Mouse (Mus musculus): ENCODE measurements around the gene Nova1.

The Nova1 gene

GRCm38 (mm10) chr12:46818856-46819347 lies at the start of gene Nova1:
Nova1 (minus strand) TSS chr12:46818929.
- CTCF ChIA-PET, result no interaction called here

- CTCF ChIA-PET, result no interaction called here
These were observed 756 bp upstream of the Nova1 start for GRCm38 (mm10) chr12:46819348-46820022.

- CTCF ChIA-PET, result no interaction called here
These were observed 491 bp downstream of the Nova1 start for GRCm38 (mm10) chr12:46818021-46818855.

- CTCF ChIA-PET, result no interaction called here
These were observed 1.4 kb downstream of the Nova1 start for GRCm38 (mm10) chr12:46817211-46817803.

- CTCF ChIA-PET, result no interaction called here
These were observed 2.4 kb downstream of the Nova1 start for GRCm38 (mm10) chr12:46816291-46816690.

- CTCF ChIA-PET, result no interaction called here
These were observed 3.0 kb downstream of the Nova1 start for GRCm38 (mm10) chr12:46815697-46816096.

GRCm38 (mm10) chr12:46814820-46815219 lies 3.9 kb downstream of the Nova1 start:
- CTCF ChIA-PET, result no interaction called here

- CTCF ChIA-PET, result no interaction called here
These were observed 17.4 kb downstream of the Nova1 start for GRCm38 (mm10) chr12:46801311-46801710.

- CTCF ChIA-PET, result no interaction called here
These were observed 36.1 kb downstream of the Nova1 start for GRCm38 (mm10) chr12:46782301-46783280.

GRCm38 (mm10) chr12:46781481-46781880 lies 37.2 kb downstream of the Nova1 start:
- CTCF ChIA-PET, result no interaction called here

- CTCF ChIA-PET, result no interaction called here
These were observed 37.7 kb downstream of the Nova1 start for GRCm38 (mm10) chr12:46780983-46781382.

GRCm38 (mm10) chr12:46759450-46759849 lies 59.3 kb downstream of the Nova1 start:
- CTCF ChIA-PET, result no interaction called here

GRCm38 (mm10) chr12:46754325-46754848 lies 64.3 kb downstream of the Nova1 start:
- CTCF ChIA-PET, result no interaction called here

- CTCF ChIA-PET, result no interaction called here
These were observed 65.6 kb downstream of the Nova1 start for GRCm38 (mm10) chr12:46753096-46753495.

GRCm38 (mm10) chr12:46733261-46733660 lies 85.5 kb downstream of the Nova1 start:
- CTCF ChIA-PET, result no interaction called here

- CTCF ChIA-PET, result no interaction called here
These were observed 86.8 kb downstream of the Nova1 start for GRCm38 (mm10) chr12:46731943-46732342.

GRCm38 (mm10) chr12:46721914-46722313 lies 96.8 kb downstream of the Nova1 start:
- CTCF ChIA-PET, result no interaction called here

- CTCF ChIA-PET, result no interaction called here
These were observed 99.7 kb downstream of the Nova1 start for GRCm38 (mm10) chr12:46719076-46719475.

GRCm38 (mm10) chr12:46710094-46710493 lies 108.6 kb downstream of the Nova1 start:
- CTCF ChIA-PET, result no interaction called here

- CTCF ChIA-PET, result no interaction called here
These were observed 109.3 kb downstream of the Nova1 start for GRCm38 (mm10) chr12:46709475-46709874.

- CTCF ChIA-PET, result no interaction called here
These were observed 118.5 kb downstream of the Nova1 start for GRCm38 (mm10) chr12:46700202-46700601.

Data from spleen, embryonic (tissue).